Mouse (Mus musculus) heart, postnatal 25 days (tissue): ENCODE measurements at regions not wholly inside any gene's neighbourhood (a gene's known extent, or its start where the extent isn't known, plus 50 kb on each side); places are given as distances from the start of the nearest gene placed in this dataset.

Source experiments
- DNase-seq: peaks from one replicate; pipeline ENCODE4 v3.0.0; 2022; ENCODE audit warnings: low spot score
- intact Hi-C: fragments of 180-260 bp; cut with DNase I; formaldehyde crosslinking; loops from one replicate; pipeline ENCODE4 v1.15.1; 2025

- DNase-seq = peak; percentile 64
- intact Hi-C loops = no loop called here
Measured at GRCm38 (mm10) chr11:64579826-64580225, 143.4 kb upstream of the F930015N05Rik start.

DNA sequence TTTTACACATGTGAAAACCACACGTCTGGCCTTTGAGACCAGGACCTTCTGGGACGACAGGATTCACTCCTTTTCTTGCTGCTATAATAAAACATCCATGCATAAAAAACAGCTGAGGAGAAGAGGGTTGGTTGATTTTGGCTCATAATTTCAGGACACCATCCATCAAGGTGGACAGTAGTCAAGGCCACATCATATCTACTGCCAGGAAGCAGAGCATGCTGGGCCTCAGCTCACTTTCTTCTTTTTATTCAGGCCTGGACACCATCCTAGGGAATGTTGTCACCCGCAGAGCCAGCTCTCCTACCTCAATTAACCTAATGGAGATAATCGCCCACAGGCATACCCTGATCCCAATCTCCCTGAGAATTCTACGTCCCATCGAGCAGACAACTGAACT is 149.6 kb upstream of the F930015N05Rik start:
- intact Hi-C loops = no loop called here
- no peak for DNase-seq

GRCm38 (mm10) chr11:64587034-64587710 is 150.7 kb upstream of the F930015N05Rik start:
- intact Hi-C loops = no loop called here
- DNase-seq = no peak

- DNase-seq = no peak
Measured at GRCm38 (mm10) chr11:64587751-64588600, 151.5 kb upstream of the F930015N05Rik start.

GRCm38 (mm10) chr11:64588601-64588989 is 152.1 kb upstream of the F930015N05Rik start:
- DNase-seq = no peak

More at GRCm38 (mm10) chr11:64587751-64588600, 151.5 kb upstream of the F930015N05Rik start:
- intact Hi-C loops = loop anchor here (2.0 kb wide), 1 partner anchor 33 kb away; no protein-coding TSS in a partner anchor

GRCm38 (mm10) chr11:64589026-64589425 is 152.6 kb upstream of the F930015N05Rik start:
- no peak for DNase-seq
- intact Hi-C loops = loop anchor here (2.0 kb wide), 1 partner anchor 32 kb away; no protein-coding TSS in a partner anchor

More at GRCm38 (mm10) chr11:64588601-64588989, 152.1 kb upstream of the F930015N05Rik start:
- intact Hi-C loops = loop anchor here (2.0 kb wide), 1 partner anchor 32 kb away; no protein-coding TSS in a partner anchor

GRCm38 (mm10) chr11:64590091-64590490 is 153.6 kb upstream of the F930015N05Rik start:
- DNase-seq = no peak
- intact Hi-C loops = no loop called here

DNA sequence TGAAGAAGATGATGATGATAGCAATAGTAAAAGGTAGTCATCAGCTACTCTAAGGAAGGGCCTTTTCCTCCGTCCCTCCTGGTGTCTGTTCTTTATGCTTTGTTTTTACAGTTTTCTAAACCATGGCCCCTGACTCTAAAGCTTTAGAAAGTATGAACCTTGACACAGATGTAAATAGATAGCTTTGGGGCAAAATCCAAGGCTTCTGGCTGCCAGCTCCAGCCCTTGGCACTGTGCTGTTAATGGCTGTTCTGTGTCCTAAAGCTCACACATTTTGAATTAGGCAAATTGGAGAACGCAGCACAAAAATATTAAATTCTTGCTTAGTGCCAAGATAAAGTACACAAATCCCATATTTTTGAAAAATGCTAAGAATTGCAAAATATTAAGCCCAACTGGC is 155.8 kb upstream of the F930015N05Rik start:
- DNase-seq = no peak
- intact Hi-C loops = no loop called here

- no peak for DNase-seq
- intact Hi-C loops = no loop called here
Measured at GRCm38 (mm10) chr11:64597305-64597704, 160.9 kb upstream of the F930015N05Rik start.

DNA sequence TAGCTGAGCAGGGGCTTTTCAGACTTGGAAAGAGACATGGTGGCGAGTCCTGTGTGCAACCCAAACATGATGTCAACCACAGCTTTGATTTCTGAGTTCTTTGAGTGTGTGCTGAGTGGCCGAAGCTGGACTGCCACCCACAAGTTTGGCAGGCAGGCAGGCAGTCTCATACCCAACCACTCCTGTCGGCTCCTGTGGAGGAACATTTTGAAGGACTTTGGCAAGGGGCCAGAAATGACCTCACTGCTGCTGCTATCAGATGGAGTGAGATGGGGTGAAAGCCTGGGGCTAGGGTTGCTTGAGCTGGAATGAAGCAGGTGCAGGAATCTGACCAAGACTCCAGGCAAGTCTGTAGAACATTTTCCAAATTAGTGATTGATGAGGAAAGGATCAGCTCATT is 162.7 kb upstream of the F930015N05Rik start:
- DNase-seq = peak; percentile 9
- intact Hi-C loops = no loop called here

- DNase-seq = peak; percentile 31
- intact Hi-C loops = no loop called here
Measured at GRCm38 (mm10) chr11:64600201-64601102, 164.0 kb upstream of the F930015N05Rik start.

- DNase-seq = no peak
- intact Hi-C loops = no loop called here
Measured at GRCm38 (mm10) chr11:64609043-64609442, 172.6 kb upstream of the F930015N05Rik start.

GRCm38 (mm10) chr11:64610724-64611123 is 174.3 kb upstream of the F930015N05Rik start:
- no peak for DNase-seq
- intact Hi-C loops = no loop called here

DNA sequence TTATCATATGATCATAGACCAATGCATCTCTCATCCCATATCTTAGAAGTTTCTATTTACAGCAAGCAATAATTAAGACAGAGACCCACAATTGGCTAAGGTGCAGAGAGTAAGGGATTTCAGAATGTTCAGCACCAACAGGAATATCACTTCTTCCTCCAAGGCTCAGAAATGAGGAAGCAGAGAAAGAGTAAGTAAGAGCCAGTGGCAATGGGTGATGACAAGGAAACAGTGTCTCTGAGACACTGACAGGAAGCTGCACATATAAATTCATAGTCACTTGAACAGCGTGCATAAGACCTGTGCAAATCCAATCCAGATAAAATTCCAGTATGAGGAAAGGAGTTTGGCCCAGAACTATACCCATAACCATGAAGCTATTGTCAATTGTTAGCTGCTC is 178.7 kb upstream of the F930015N05Rik start:
- intact Hi-C loops = no loop called here
- no peak for DNase-seq

GRCm38 (mm10) chr11:64618631-64619385 is 182.4 kb upstream of the F930015N05Rik start:
- intact Hi-C loops = no loop called here
- DNase-seq = peak; percentile 10

DNA sequence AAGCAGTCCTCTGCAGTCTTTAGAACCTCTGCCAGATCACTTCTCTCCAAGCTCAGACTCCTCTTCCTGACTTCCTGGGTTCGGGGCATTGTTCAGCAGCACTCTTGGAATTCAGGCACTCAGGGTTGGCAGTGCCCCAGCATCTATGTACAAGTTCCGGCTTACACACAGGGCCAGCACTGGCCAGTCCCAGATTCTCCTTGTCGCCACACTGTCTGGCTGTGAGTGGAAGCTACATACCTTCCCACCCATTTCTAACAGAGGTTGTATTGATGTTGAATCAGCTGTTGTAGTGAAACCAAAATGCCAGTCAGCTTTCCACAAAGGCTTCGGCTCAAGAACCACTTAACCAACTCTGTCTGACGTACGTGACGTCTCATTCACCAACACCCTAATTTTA is 190.7 kb upstream of the F930015N05Rik start:
- intact Hi-C loops = no loop called here
- DNase-seq = peak; percentile 5

- DNase-seq = no peak
- intact Hi-C loops = no loop called here
Measured at GRCm38 (mm10) chr11:64640947-64641346, 204.5 kb upstream of the F930015N05Rik start.

DNA sequence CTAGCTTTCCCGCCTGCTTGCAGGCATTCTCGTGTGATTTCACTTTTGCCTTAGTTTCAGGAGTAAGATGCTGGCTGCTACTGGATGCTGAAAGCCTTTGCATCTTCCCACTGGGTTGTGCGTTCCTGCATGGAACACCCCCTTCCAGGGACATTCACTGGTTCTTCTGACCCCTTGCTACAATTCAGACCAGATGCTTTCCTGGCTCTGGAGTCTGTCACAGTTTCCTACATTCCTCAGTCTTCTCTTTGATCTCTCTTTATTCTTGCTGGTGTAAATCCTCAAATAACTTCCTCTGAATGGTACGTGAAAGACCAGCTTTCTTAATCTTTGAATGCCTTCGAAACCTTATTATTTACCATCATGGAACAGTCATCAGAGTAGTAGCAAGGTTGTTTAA is 206.7 kb upstream of the F930015N05Rik start:
- DNase-seq = no peak
- intact Hi-C loops = no loop called here

DNA sequence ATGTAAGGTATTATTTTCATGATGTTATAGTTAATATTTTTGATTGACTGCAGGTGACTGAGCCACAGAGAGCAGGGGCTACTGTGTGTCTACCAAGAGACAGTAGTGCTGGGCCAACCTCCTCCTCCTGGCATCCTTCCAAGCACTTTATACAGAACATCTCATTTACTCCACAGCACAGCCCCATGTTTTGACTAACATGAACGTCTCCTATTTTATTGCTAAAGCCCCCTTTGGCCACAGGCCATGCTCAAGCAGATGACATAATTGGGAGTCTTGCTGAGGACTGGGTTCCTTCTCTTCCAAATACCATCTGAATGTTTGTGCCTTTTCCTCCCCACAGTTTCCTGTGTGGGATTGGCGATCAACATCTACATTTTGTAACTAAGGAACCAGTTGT is 211.5 kb upstream of the F930015N05Rik start:
- intact Hi-C loops = no loop called here
- DNase-seq = no peak
